Mouse (Mus musculus) liver, embryonic 13.5 days (tissue): ENCODE results near the gene Dhx9. TPM values are rescaled to one million over a fixed set of nuclear protein-coding genes. Genes with fewer than 3 reads are reported as not detected.
A peak's percentile ranks its signal among the peaks of the same experiment; 100 is the strongest.
"Not testable (repeated sequence)": the region's sequence is repeated elsewhere in the genome, so short reads cannot be mapped to it uniquely, and the experiment has no call there.

Source experiments
- ATAC-seq: fragments of 200-750 bp; cut with Nextera tagmentation; 2 replicates; pipeline ENCODE4 v1.8.0; 2017; ENCODE audit warnings: low read depth, mild to moderate bottlenecking, moderate number of reproducible peaks, moderate library complexity
- DNase-seq: peaks from one replicate; pipeline ENCODE4 v3.0.0; 2022
- H3K27ac ChIP-seq: fragments of 300-500 bp; sonication (generic); 2 replicates; pipeline ENCODE4 v1.5.1; 2015; ENCODE audit warnings: moderate library complexity, mild to moderate bottlenecking, inconsistent platforms
- H3K27me3 ChIP-seq: fragments of 300-500 bp; sonication (generic); 2 replicates; pipeline ENCODE4 v1.6.1; 2015; ENCODE audit warnings: mild to moderate bottlenecking, inconsistent platforms
- H3K36me3 ChIP-seq: fragments of 300-500 bp; sonication (generic); 2 replicates; pipeline ENCODE4 v1.6.1; 2015; ENCODE audit warnings: mild to moderate bottlenecking, inconsistent platforms
- H3K4me1 ChIP-seq: fragments of 300-500 bp; sonication (generic); replicated peaks from 2 replicates; pipeline ENCODE4 v1.6.1; 2015; ENCODE audit warnings: inconsistent platforms
- H3K4me2 ChIP-seq: fragments of 300-500 bp; sonication (generic); 2 replicates; pipeline ENCODE4 v1.6.1; 2015; ENCODE audit warnings: inconsistent platforms, mild to moderate bottlenecking, moderate library complexity
- H3K4me3 ChIP-seq: fragments of 300-500 bp; sonication (generic); replicated peaks from 2 replicates; pipeline ENCODE4 v1.5.1; 2015; ENCODE audit warnings: mild to moderate bottlenecking, inconsistent platforms
- H3K9ac ChIP-seq: fragments of 300-500 bp; sonication (generic); 2 replicates; pipeline ENCODE4 v1.6.1; 2015; ENCODE audit warnings: mild to moderate bottlenecking, inconsistent platforms
- H3K9me3 ChIP-seq: fragments of 300-500 bp; sonication (generic); replicated peaks from 2 replicates; pipeline ENCODE4 v1.6.1; 2016; ENCODE audit warnings: inconsistent platforms
- WGBS: fragments of 180-500 bp; shearing (Covaris S2); methylation state at CpG from one replicate; pipeline ENCODE4 v1.1.7; 2015; ENCODE audit not compliant: insufficient replicate concordance; 5-methylcytosine and 5-hydroxymethylcytosine counted together
- polyA plus RNA-seq: library from polyadenylated mRNA; unstranded; fragments of >200 nt; fragmentation: Nextera tagmentation; extraction: Ambion mirVana; gene quantifications from 2 replicates; pipeline ENCODE4 v1.2.1, GENCODE M21; 2015

Gene Dhx9
- 15.3 and 18.6 TPM in 2 replicates for polyA plus RNA-seq

DNA sequence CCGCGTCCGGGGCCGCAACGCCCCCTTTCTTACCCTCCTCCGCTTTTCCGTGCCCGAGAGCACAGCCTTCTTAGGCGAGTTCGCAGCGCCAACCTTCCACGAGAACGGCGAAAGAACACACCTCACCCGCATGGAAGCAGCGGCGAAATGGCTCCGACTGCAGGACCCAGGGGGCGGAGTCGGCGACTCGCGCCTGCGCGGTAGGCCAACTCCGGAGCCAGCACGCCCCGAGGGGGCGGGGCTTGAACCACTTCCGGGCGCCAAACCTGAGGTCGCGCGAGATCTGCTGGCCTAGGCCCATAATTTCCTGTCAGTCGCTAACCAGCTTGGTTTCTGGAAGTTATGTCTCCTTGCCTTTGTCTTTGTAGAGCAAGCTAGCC is at the start of gene Dhx9:
Gene Dhx9 (minus strand): TSS at position 161 of the 380 bp plus-strand sequence.
- Histone ChIP-seq H3K36me3 (peaks cover 12% of the 10 kb centered on the region), H3K4me2 (peak within 1 kb of the TSS; percentile 82), H3K9ac (peak within 1 kb of the TSS; percentile 95), H3K27me3 (no peaks in the 10 kb centered on the region), H3K4me3 (peak within 1 kb of the TSS; percentile 88), H3K9me3 (no peaks in the 10 kb centered on the region), H3K27ac (peak within 1 kb of the TSS; percentile 86), H3K4me1 (peaks cover 45% of the 10 kb centered on the region)
- under 1% methylated on average over 35 of the region's 35 CpGs for WGBS
- peak; percentile 83 for ATAC-seq
- DNase-seq: peak; percentile 97

- H3K27me3 ChIP-seq: no peaks in the 10 kb centered on the region
- H3K4me2 ChIP-seq: no peak overlapping the region
- ATAC-seq: no peak
- H3K9me3 ChIP-seq: no peaks in the 10 kb centered on the region
- DNase-seq: no peak
- no peak overlapping the region for H3K9ac ChIP-seq
- H3K27ac ChIP-seq: no peak overlapping the region
- WGBS: 65% methylated on average over 9 of the region's 9 CpGs
- no peaks in the 10 kb centered on the region for H3K36me3 ChIP-seq
- H3K4me3 ChIP-seq: no peak overlapping the region
- H3K4me1 ChIP-seq: peaks cover 7% of the 10 kb centered on the region; the same call in 1 of the 2 replicates
Observed at GRCm38 (mm10) chr1:153535611-153536010, 48.2 kb upstream of the Dhx9 start.

- not testable (repeated sequence) for DNase-seq, H3K27me3 ChIP-seq, H3K4me3 ChIP-seq, H3K4me2 ChIP-seq, ATAC-seq, H3K36me3 ChIP-seq, H3K27ac ChIP-seq, H3K9me3 ChIP-seq, H3K9ac ChIP-seq, H3K4me1 ChIP-seq
- 70% methylated on average over 3 of the region's 3 CpGs for WGBS
Observed at GRCm38 (mm10) chr1:153532896-153533295, 45.4 kb upstream of the Dhx9 start.

- H3K27ac ChIP-seq: no peak overlapping the region
- peaks cover 7% of the 10 kb centered on the region; the same call in 1 of the 2 replicates for H3K4me1 ChIP-seq
- H3K36me3 ChIP-seq: no peaks in the 10 kb centered on the region
- DNase-seq (no peak), ATAC-seq (no peak)
- H3K27me3 ChIP-seq: no peaks in the 10 kb centered on the region
- H3K4me2 ChIP-seq: peak overlapping the region; percentile 39
- H3K9ac ChIP-seq: no peak overlapping the region
- H3K4me3 ChIP-seq: no peak overlapping the region
- H3K9me3 ChIP-seq: no peaks in the 10 kb centered on the region
- whole genome bisulfite sequencing: 15% methylated on average over 12 of the region's 12 CpGs
Observed at GRCm38 (mm10) chr1:153532234-153532841, 44.9 kb upstream of the Dhx9 start.

DNA sequence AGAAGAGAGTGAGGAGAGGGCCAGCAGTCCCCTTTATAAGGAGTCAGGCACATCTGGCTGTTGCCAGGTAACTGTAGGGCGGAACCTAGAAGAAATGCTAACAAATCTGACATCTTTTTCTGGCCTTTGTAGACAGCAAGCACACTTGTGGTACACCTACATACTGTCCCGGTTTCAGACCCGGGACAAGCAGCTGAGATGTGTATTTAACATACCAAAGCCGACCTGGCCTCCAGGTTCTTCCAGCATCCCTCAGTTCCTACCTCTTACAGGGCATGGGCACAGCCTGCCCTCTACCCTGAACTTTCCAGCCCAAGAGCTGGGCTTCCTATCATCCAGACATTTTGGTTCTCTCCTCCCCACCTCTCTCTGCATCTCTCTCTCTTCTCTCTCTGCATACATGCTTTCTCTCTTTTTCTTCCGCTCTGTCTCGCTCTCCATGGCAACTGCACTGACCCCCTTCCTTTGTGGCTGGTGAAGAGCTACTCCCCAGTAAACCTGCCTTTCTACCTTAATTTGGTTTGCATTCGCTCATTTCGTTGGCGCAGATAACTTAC is 44.3 kb upstream of the Dhx9 start:
- WGBS: 28% methylated on average over 9 of the region's 9 CpGs
- ATAC-seq: no peak
- Histone ChIP-seq H3K27me3 (no peaks in the 10 kb centered on the region), H3K4me1 (peaks cover 7% of the 10 kb centered on the region; the same call in 1 of the 2 replicates), H3K27ac (no peak overlapping the region), H3K9ac (no peak overlapping the region), H3K9me3 (no peaks in the 10 kb centered on the region), H3K36me3 (no peaks in the 10 kb centered on the region), H3K4me3 (no peak overlapping the region), H3K4me2 (peak overlapping the region; percentile 39; the same call in 1 of the 2 replicates)
- DNase-seq: no peak

GRCm38 (mm10) chr1:153522116-153522515 is 34.7 kb upstream of the Dhx9 start:
- Histone ChIP-seq H3K4me3 (no peak overlapping the region), H3K9ac (no peak overlapping the region), H3K9me3 (no peaks in the 10 kb centered on the region), H3K27ac (no peak overlapping the region), H3K36me3 (no peaks in the 10 kb centered on the region), H3K4me2 (no peak overlapping the region), H3K27me3 (no peaks in the 10 kb centered on the region), H3K4me1 (no peaks in the 10 kb centered on the region)
- ATAC-seq: no peak
- 60% methylated on average over 3 of the region's 3 CpGs for WGBS
- DNase-seq: no peak

DNA sequence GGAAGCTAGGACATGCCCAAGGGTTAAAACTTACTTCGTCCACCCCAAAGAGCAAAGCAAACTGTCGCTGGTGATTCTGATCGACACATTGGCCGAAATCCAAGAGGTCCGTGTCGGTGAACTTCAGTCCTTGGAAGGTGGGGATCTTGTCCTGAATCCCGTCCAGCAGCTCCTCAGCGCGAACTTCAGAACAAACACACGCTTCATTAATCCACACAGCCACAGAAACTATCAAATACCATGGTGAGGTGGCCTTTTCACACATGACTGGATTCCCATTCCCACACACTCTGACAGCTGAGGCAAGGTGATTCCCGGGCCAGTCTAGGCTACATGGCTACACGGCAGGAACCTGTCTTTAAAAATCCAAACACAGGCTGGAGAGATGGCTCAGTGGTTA is 27.9 kb upstream of the Dhx9 start:
- Histone ChIP-seq H3K27ac (no peak overlapping the region), H3K9ac (no peak overlapping the region), H3K4me2 (no peak overlapping the region), H3K9me3 (no peaks in the 10 kb centered on the region), H3K27me3 (no peaks in the 10 kb centered on the region), H3K36me3 (no peaks in the 10 kb centered on the region), H3K4me1 (no peaks in the 10 kb centered on the region), H3K4me3 (no peak overlapping the region)
- 64% methylated on average over 12 of the region's 12 CpGs for whole genome bisulfite sequencing
- DNase-seq (no peak), ATAC-seq (no peak)

DNA sequence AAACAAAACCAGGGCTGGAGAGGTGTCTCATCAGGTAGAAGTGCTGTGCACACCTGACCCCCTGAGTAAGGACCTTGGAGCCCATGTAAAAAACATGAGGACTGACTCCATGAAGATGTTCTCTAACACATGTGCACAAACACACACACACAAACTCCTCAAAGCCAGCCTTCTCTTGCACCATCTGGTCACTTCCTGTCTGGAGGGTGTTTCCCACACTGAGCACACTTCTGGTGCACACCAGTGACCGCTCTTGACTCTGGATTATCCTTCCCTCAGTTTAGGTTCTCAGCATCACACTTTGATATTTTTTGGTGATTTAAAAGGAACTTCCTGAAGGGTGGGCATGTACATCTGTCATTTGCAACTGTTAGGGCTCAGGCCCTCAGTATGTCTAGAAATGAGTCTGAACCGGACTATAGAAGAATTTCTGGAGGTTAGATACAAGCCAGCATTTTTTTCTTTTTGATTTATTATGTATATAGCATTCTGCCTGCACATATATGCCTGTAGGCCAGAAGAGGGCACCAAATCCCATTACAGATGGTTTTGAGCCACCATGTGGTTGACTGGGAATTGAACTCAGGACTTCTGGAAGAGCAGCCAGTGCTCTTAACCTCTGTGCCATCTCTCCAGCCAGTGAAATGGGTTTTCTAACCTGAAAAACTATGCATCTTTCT is 23.0 kb upstream of the Dhx9 start:
- no peaks in the 10 kb centered on the region for H3K9me3 ChIP-seq
- 56% methylated on average over 2 of the region's 2 CpGs for WGBS
- H3K27me3 ChIP-seq: no peaks in the 10 kb centered on the region
- no peak overlapping the region for H3K4me2 ChIP-seq
- no peaks in the 10 kb centered on the region for H3K36me3 ChIP-seq
- no peaks in the 10 kb centered on the region for H3K4me1 ChIP-seq
- ATAC-seq: no peak
- no peak overlapping the region for H3K4me3 ChIP-seq
- H3K9ac ChIP-seq: no peak overlapping the region
- no peak overlapping the region for H3K27ac ChIP-seq
- DNase-seq: no peak

- H3K9ac ChIP-seq, H3K4me3 ChIP-seq, H3K4me2 ChIP-seq, ATAC-seq, H3K27ac ChIP-seq, H3K36me3 ChIP-seq, DNase-seq, H3K4me1 ChIP-seq, H3K9me3 ChIP-seq, H3K27me3 ChIP-seq: not testable (repeated sequence)
- 65% methylated on average over 8 of the region's 8 CpGs for whole genome bisulfite sequencing
Observed at GRCm38 (mm10) chr1:153509569-153509968, 22.1 kb upstream of the Dhx9 start.

DNA sequence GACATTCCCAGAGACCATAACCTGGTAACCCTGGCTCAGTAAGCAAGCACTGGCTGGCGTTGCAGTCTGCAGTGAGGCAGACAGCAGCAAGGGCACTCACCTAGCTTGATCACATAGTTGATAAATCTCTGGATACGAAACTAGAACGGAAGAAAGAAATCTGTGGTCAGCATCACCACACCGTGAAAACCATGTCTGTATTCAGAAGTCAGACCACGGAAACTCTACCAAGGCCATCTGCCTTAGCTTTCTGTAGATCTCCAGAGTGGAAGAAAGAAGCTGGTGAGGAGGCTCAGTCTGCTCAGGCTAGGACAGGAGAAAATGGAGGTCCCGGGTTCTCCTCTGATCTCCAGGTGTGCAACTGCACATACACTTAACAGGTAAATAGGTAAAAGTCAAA is 21.6 kb upstream of the Dhx9 start:
- H3K27ac ChIP-seq: no peak overlapping the region
- ATAC-seq (no peak), DNase-seq (no peak)
- H3K27me3 ChIP-seq: no peaks in the 10 kb centered on the region
- no peak overlapping the region for H3K4me3 ChIP-seq
- H3K36me3 ChIP-seq: no peaks in the 10 kb centered on the region
- no peaks in the 10 kb centered on the region for H3K4me1 ChIP-seq
- no peak overlapping the region for H3K4me2 ChIP-seq
- no peaks in the 10 kb centered on the region for H3K9me3 ChIP-seq
- 64% methylated on average over 6 of the region's 6 CpGs for WGBS
- no peak overlapping the region for H3K9ac ChIP-seq

GRCm38 (mm10) chr1:153506266-153506665 is 18.8 kb upstream of the Dhx9 start:
- WGBS: 74% methylated on average over 6 of the region's 6 CpGs
- H3K36me3 ChIP-seq: no peaks in the 10 kb centered on the region

More at GRCm38 (mm10) chr1:153506266-153506665, 18.8 kb upstream of the Dhx9 start:
- Histone ChIP-seq H3K4me2 (no peak overlapping the region), H3K9ac (no peak overlapping the region), H3K27me3 (no peaks in the 10 kb centered on the region), H3K27ac (no peak overlapping the region), H3K4me1 (0 out of 2 replicates have a peak, but pooled peaks cover 2% of the 10 kb centered on the region), H3K9me3 (no peaks in the 10 kb centered on the region), H3K4me3 (no peak overlapping the region)
- DNase-seq: no peak
- ATAC-seq: no peak
